Mouse (Mus musculus): ENCODE data around the gene Atp7a. TPM values are rescaled to one million over a fixed set of nuclear protein-coding genes. Genes with fewer than 3 reads are reported as not detected.

Gene Atp7a
- polyA plus RNA-seq, 1 experiment from 2014 or later, result 35.5 TPM

DNA sequence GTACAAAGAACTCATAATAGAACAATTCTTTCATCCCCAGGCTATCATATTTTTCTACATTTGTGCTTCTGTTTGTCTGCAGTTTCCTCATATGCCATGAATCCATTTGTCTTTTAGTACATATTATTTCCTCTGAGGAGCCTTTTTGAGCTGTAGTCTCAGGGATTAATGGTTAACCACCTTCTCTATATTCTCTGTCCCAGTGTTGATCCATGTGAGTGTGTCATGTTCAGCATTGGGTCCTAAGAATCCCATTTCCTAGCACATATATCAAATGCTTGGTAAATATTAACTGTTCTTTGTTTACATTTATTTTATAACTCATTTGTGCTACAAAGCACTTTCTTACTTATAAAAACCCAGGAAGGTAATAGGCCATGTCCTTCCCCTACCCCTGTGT lies 55.4 kb downstream of the Atp7a start:
- no peak overlapping the region for H3K4me2 ChIP-seq
- 0 out of 2 replicates have a peak, but pooled peaks cover 5% of the 10 kb centered on the region for H3K4me1 ChIP-seq (replicated peaks)
- H3K27ac ChIP-seq, result no peak overlapping the region
- H3K36me3 ChIP-seq, result peaks cover 14% of the 10 kb centered on the region
- peaks cover 8% of the 10 kb centered on the region for H3K27me3 ChIP-seq
- no peak for ATAC-seq (ENCODE audit: insufficient number of reproducible peaks, insufficient read depth, low FRiP score, low TSS enrichment, low read depth)
- H3K9ac ChIP-seq (replicated peaks), result no peak overlapping the region
- no peak overlapping the region for H3K4me3 ChIP-seq (replicated peaks)
- H3K9me3 ChIP-seq, result no peaks in the 10 kb centered on the region

DNA sequence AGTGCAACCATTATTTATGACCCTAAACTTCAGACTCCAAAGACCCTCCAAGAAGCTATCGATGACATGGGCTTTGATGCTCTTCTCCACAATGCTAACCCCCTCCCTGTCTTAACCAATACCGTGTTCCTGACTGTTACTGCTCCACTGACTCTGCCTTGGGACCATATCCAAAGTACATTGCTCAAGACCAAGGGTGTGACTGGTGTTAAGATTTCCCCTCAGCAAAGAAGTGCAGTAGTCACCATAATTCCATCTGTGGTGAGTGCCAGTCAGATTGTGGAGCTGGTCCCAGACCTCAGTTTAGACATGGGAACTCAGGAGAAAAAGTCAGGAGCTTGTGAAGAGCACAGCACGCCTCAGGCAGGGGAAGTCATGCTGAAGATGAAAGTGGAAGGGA lies 58.1 kb downstream of the Atp7a start:
- no peak overlapping the region for H3K4me2 ChIP-seq
- H3K9ac ChIP-seq (replicated peaks), result no peak overlapping the region
- H3K27ac ChIP-seq, result no peak overlapping the region
- no peak for ATAC-seq (ENCODE audit: insufficient number of reproducible peaks, insufficient read depth, low FRiP score, low TSS enrichment, low read depth)
- H3K9me3 ChIP-seq, result no peaks in the 10 kb centered on the region
- H3K4me3 ChIP-seq (replicated peaks), result no peak overlapping the region
- 85% methylated on average over 3 of the region's 3 CpGs for WGBS
- 0 out of 2 replicates have a peak, but pooled peaks cover 5% of the 10 kb centered on the region for H3K4me1 ChIP-seq (replicated peaks)
- H3K27me3 ChIP-seq, result peaks cover 8% of the 10 kb centered on the region
- peaks cover 8% of the 10 kb centered on the region; the same call in 1 of the 2 replicates for H3K36me3 ChIP-seq

DNA sequence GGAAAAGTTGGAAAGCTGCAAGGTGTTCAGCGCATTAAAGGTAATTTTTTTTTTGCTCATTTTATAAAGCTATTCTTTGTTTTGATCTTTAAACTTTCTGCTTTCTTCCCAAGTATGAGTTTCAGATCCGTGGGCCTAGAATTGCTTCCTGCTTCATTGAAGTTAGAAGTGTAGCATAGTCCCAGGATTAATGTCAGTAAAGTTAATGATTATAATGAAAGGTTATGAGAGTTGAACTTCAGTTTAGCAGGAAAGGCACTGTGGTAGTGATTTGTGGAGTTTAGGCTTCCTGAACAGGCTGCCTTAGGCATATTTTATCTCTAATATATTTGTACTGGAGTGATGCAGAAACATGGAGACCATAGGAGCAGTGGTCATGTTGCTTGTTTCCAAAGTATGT lies 58.5 kb downstream of the Atp7a start:
- H3K27ac ChIP-seq, result no peak overlapping the region
- no peak overlapping the region for H3K9ac ChIP-seq (replicated peaks)
- no peak overlapping the region for H3K4me2 ChIP-seq
- no peak for ATAC-seq (ENCODE audit: insufficient number of reproducible peaks, insufficient read depth, low FRiP score, low TSS enrichment, low read depth)
- no peak overlapping the region for H3K4me3 ChIP-seq (replicated peaks)
- peaks cover 8% of the 10 kb centered on the region for H3K27me3 ChIP-seq
- no peaks in the 10 kb centered on the region for H3K9me3 ChIP-seq
- WGBS, result 90% methylated on average over 2 of the region's 2 CpGs
- peaks cover 8% of the 10 kb centered on the region; the same call in 1 of the 2 replicates for H3K36me3 ChIP-seq
- H3K4me1 ChIP-seq (replicated peaks), result 0 out of 2 replicates have a peak, but pooled peaks cover 5% of the 10 kb centered on the region

DNA sequence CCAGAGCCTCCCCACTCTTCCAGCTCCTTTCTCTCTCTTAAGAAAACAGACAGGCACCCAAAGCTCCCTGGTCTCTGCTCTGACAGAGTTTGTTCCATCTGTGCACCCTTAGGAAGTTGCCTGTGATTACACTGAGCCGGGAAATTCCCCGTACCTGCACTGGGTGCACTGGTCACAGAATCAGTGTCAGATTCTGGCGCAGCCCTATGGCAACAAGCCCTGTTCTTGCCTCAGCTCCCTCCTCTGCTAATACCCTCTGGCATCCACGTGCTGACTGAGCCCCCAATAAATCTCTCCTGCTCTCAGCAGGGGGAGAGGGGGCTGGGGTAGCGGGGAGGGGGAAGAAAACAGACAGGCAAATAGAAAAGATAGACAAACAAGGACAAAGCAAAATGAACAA lies 65.9 kb downstream of the Atp7a start:
- peak overlapping the region; percentile 23; the same call in 1 of the 2 replicates for H3K4me2 ChIP-seq
- H3K4me3 ChIP-seq (replicated peaks), result no peak overlapping the region
- H3K4me1 ChIP-seq (replicated peaks), result peaks cover 7% of the 10 kb centered on the region
- peak overlapping the region; percentile 69 for H3K27ac ChIP-seq
- WGBS, result 23% methylated on average over 5 of the region's 5 CpGs
- H3K36me3 ChIP-seq, result no peaks in the 10 kb centered on the region; the same call in 1 of the 2 replicates
- no peaks in the 10 kb centered on the region for H3K9me3 ChIP-seq
- no peak overlapping the region for H3K9ac ChIP-seq (replicated peaks)
- ATAC-seq (ENCODE audit: insufficient number of reproducible peaks, insufficient read depth, low FRiP score, low TSS enrichment, low read depth), result peak; percentile 71; the same call in 1 of the 2 replicates
- H3K27me3 ChIP-seq, result peaks cover 3% of the 10 kb centered on the region; the same call in 1 of the 2 replicates

DNA sequence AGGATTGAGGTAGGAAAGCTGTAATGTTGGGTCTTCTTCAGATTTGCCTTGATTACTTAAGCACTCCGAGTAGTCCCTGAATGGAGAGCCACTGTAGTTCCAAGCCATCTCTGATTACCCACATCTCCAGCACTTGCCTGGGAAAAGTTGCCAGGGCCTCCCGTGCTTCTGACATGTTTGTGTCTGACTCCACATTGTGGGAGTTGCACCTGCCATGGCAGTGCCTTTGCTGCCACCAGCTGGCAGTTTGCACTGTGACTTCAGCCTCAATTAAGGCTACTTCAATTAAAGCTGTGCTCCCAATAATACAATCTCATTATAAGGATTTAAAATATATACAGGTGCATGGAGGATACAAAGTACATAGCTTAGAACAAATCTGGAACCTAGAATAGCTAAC lies 78.4 kb downstream of the Atp7a start:
- Histone ChIP-seq H3K9me3 (no peaks in the 10 kb centered on the region), H3K4me3 (replicated peaks) (no peak overlapping the region), H3K9ac (replicated peaks) (no peak overlapping the region), H3K4me1 (replicated peaks) (no peaks in the 10 kb centered on the region), H3K4me2 (no peak overlapping the region), H3K36me3 (peaks cover 16% of the 10 kb centered on the region), H3K27me3 (no peaks in the 10 kb centered on the region; the same call in 1 of the 2 replicates), H3K27ac (no peak overlapping the region)
- WGBS, result 51% methylated on average over 2 of the region's 2 CpGs
- ATAC-seq (ENCODE audit: insufficient number of reproducible peaks, insufficient read depth, low FRiP score, low TSS enrichment, low read depth), result no peak

DNA sequence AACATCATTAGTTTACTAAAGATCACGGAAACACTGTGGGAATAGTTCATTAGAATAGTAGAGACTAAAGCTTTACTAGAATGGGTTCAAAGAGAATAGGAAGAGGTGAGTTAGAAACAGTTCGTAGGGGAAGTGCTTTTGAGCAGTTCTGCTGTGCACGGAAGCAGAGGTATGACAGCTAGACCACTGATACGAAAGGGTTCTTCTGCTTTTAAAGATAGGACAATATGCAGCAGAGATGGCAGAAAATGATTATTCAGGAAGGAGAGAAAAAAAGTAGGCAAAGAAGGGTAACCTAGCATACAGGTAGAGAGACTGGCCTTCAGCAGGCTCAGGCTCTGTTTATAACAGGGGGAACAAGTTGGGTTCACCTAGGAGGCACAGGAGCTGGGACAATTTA lies 86.8 kb downstream of the Atp7a start:
- H3K9ac ChIP-seq (replicated peaks), result no peak overlapping the region
- no peak overlapping the region for H3K4me3 ChIP-seq (replicated peaks)
- no peak overlapping the region for H3K4me2 ChIP-seq
- no peaks in the 10 kb centered on the region for H3K9me3 ChIP-seq
- H3K36me3 ChIP-seq, result peaks cover 13% of the 10 kb centered on the region
- 86% methylated on average over 4 of the region's 4 CpGs for WGBS
- no peak for ATAC-seq (ENCODE audit: insufficient number of reproducible peaks, insufficient read depth, low FRiP score, low TSS enrichment, low read depth)
- no peaks in the 10 kb centered on the region; the same call in 1 of the 2 replicates for H3K27me3 ChIP-seq
- H3K4me1 ChIP-seq (replicated peaks), result no peaks in the 10 kb centered on the region
- no peak overlapping the region for H3K27ac ChIP-seq

DNA sequence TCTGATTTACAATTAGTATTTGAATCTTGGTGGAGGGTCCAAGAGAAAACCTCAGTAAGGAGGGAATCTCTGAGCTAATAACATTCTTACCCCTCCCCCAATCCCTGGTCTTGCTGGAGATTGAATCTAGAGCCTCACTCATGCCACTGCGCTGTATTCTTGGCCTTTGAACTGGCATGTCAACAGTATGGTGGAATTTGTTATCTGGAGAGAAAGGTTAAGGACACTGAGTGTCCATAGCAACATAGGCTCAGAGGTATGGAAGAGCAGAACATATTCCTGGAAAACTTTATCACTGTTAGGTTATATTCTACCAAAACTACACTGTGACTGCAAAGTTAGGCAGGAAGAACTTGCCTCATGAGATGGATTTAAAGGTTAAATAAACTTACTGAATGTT lies 87.6 kb downstream of the Atp7a start:
- ATAC-seq (ENCODE audit: insufficient number of reproducible peaks, insufficient read depth, low FRiP score, low TSS enrichment, low read depth), result no peak
- Histone ChIP-seq H3K4me2 (no peak overlapping the region), H3K27ac (no peak overlapping the region), H3K9ac (replicated peaks) (no peak overlapping the region), H3K27me3 (no peaks in the 10 kb centered on the region), H3K36me3 (peaks cover 16% of the 10 kb centered on the region), H3K9me3 (no peaks in the 10 kb centered on the region), H3K4me3 (replicated peaks) (no peak overlapping the region), H3K4me1 (replicated peaks) (no peaks in the 10 kb centered on the region)
- WGBS, result 88% methylated on average over 1 of the region's 1 CpGs

DNA sequence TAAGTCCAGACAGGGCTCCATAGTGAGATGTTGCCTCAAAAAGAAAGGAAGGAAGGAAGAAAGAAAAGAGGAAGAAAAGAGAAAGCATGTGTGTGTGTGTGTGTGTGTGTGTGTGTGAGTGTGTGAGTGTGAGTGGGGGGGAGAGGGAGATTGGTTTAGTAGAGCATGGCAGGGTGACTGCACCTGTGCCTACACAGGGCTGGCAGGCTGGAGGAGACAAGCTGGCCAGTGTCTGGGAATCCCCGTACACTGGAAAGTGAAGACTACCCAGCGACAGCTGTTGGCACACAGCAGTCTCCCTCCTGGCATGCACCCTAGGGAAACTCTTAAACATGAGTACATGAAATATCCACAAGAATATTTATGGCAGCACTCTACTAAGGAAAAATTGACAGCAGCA lies 95.7 kb downstream of the Atp7a start:
- Histone ChIP-seq H3K9me3 (no peaks in the 10 kb centered on the region), H3K36me3 (peaks cover 15% of the 10 kb centered on the region), H3K27ac (no peak overlapping the region), H3K9ac (replicated peaks) (no peak overlapping the region), H3K4me3 (replicated peaks) (no peak overlapping the region), H3K4me2 (no peak overlapping the region), H3K27me3 (no peaks in the 10 kb centered on the region; the same call in 1 of the 2 replicates), H3K4me1 (replicated peaks) (no peaks in the 10 kb centered on the region)
- ATAC-seq (ENCODE audit: insufficient number of reproducible peaks, insufficient read depth, low FRiP score, low TSS enrichment, low read depth), result no peak
- 85% methylated on average over 2 of the region's 2 CpGs for WGBS

DNA sequence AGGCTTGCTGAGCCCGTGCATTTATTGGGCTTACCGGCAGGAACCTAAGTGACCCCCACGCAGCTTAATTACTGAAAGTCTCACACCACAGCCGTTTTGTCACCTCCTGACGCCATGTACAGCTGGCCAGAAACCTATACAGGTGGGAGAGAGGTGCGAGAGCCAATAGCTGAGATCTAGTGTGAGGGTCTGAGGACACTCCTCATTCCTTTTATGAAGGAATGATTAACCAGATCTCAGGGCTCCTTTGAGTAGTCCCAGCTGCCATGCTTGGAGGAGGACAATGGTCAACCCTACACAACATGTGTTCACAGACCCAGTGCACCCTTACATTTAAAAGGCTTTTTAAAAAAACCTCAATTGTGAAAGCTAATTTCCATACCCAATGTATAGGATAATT lies 101.2 kb downstream of the Atp7a start:
- Histone ChIP-seq H3K4me2 (no peak overlapping the region), H3K9me3 (no peaks in the 10 kb centered on the region), H3K36me3 (peaks cover 12% of the 10 kb centered on the region), H3K27me3 (no peaks in the 10 kb centered on the region; the same call in 1 of the 2 replicates), H3K9ac (replicated peaks) (no peak overlapping the region), H3K4me3 (replicated peaks) (no peak overlapping the region), H3K4me1 (replicated peaks) (no peaks in the 10 kb centered on the region), H3K27ac (no peak overlapping the region)
- no peak for ATAC-seq (ENCODE audit: insufficient number of reproducible peaks, insufficient read depth, low FRiP score, low TSS enrichment, low read depth)
- WGBS, result 62% methylated on average over 6 of the region's 6 CpGs

DNA sequence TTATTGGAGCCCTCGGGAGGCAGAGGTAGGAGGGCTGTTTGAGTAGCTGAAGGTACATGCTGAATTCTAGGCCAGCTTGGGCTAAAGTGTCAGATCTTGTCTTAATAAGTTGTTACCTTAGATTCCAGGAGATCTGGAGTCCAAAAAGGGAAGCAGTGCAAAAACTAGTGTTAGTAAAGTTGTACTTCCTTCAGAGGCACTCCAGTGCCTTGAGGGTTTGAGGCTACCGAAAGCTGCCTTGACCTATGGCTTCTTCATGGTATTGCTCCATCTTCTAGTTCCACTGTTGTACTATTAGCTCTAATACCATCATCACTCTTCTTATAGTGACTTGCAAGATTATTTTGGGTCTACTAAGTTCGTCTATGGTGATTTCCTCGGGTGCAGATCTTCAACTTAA lies 102.8 kb downstream of the Atp7a start:
- Histone ChIP-seq H3K27ac (no peak overlapping the region), H3K9ac (replicated peaks) (no peak overlapping the region), H3K4me3 (replicated peaks) (no peak overlapping the region), H3K4me2 (no peak overlapping the region), H3K27me3 (no peaks in the 10 kb centered on the region; the same call in 1 of the 2 replicates), H3K4me1 (replicated peaks) (no peaks in the 10 kb centered on the region), H3K9me3 (no peaks in the 10 kb centered on the region), H3K36me3 (peaks cover 6% of the 10 kb centered on the region; the same call in 1 of the 2 replicates)
- WGBS, result 86% methylated on average over 4 of the region's 4 CpGs
- ATAC-seq (ENCODE audit: insufficient number of reproducible peaks, insufficient read depth, low FRiP score, low TSS enrichment, low read depth), result no peak

DNA sequence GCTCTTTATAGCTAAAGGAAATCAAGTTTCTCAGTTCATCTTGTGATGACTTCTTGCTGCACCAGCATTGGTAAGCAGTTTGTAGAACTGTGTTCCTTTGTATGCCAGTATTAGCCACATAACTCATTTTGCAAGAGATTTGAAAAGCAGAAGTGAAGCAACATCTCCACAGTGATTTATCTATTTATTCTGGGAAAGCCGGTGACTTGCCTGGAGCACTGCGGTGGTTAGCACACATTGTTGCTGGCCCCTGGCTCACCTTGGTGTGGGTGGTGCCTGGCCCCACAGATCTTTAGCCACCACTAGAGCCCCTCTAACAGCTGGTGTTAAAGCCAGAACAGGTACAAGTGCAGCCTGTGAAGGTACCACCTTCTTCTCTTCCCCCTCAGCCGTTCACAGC lies 107.8 kb downstream of the Atp7a start:
- H3K9me3 ChIP-seq, result no peaks in the 10 kb centered on the region
- H3K27ac ChIP-seq, result no peak overlapping the region
- no peak overlapping the region for H3K4me2 ChIP-seq
- no peak for ATAC-seq (ENCODE audit: insufficient number of reproducible peaks, insufficient read depth, low FRiP score, low TSS enrichment, low read depth)
- WGBS, result 69% methylated on average over 3 of the region's 3 CpGs
- 0 out of 2 replicates have a peak, but pooled peaks cover 5% of the 10 kb centered on the region for H3K27me3 ChIP-seq
- no peaks in the 10 kb centered on the region for H3K36me3 ChIP-seq
- H3K4me1 ChIP-seq (replicated peaks), result no peaks in the 10 kb centered on the region
- no peak overlapping the region for H3K4me3 ChIP-seq (replicated peaks)
- H3K9ac ChIP-seq (replicated peaks), result no peak overlapping the region

DNA sequence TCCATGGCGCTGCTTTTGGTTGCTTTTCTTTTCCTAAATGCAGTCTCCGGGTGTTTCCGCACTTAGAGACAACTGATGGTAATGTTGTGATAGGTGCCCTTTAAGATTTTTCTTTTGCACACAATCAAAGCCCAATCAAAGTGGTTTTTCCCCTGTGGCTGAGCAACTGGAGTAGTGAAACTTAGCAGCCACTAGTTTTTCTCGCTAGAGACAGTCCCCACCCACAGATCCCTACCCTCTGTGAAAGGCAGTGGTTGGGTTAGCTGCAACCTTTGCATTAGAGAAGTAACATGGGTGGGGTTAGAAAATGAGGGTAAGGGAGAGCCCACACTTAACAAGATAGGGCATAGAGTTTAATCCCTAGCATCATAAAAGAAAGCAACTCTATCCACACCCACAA lies 108.4 kb downstream of the Atp7a start:
- 81% methylated on average over 4 of the region's 4 CpGs for WGBS
- ATAC-seq (ENCODE audit: insufficient number of reproducible peaks, insufficient read depth, low FRiP score, low TSS enrichment, low read depth), result no peak
- Histone ChIP-seq H3K36me3 (no peaks in the 10 kb centered on the region), H3K27me3 (0 out of 2 replicates have a peak, but pooled peaks cover 5% of the 10 kb centered on the region), H3K9me3 (no peaks in the 10 kb centered on the region), H3K27ac (no peak overlapping the region), H3K9ac (replicated peaks) (no peak overlapping the region), H3K4me2 (no peak overlapping the region), H3K4me1 (replicated peaks) (no peaks in the 10 kb centered on the region), H3K4me3 (replicated peaks) (no peak overlapping the region)
